Mouse (Mus musculus): ENCODE measurements around the gene Pde5a. TPM values are rescaled to one million over a fixed set of nuclear protein-coding genes. Genes with fewer than 3 reads are reported as not detected.

Gene Pde5a
- polyA plus RNA-seq (2017; shearing (Covaris generic)) = 0.14 TPM

GRCm38 (mm10) chr3:122728852-122729600, at the start of gene Pde5a:
Gene Pde5a (plus strand): TSS chr3:122728947.

GRCm38 (mm10) chr3:122894772-122895171, 166.0 kb downstream of the Pde5a start, which contains the start of gene Fabp2:
Gene Fabp2 (plus strand): TSS chr3:122895072.

Other genes starting within 250 kb of the Pde5a start
- 0.10 TPM for gene Fnbp1l, start 109.2 kb upstream of the Pde5a start, polyA plus RNA-seq (2017; shearing (Covaris generic))
- gene Fabp2, start 166.1 kb downstream of the Pde5a start, polyA plus RNA-seq (2017; shearing (Covaris generic)) = not detected
- not detected for gene Gm10959, start 190.4 kb downstream of the Pde5a start, polyA plus RNA-seq (2017; shearing (Covaris generic))
- gene 1810037I17Rik, start 195.3 kb downstream of the Pde5a start, polyA plus RNA-seq (2017; shearing (Covaris generic)) = 74.7 TPM

Measured in effector memory CD4-positive, alpha-beta T cell, adult 5 months (primary cell).